Mouse (Mus musculus) right cerebral cortex, postnatal 36 days (tissue): ENCODE measurements at regions not wholly inside any gene's neighbourhood (a gene's known extent, or its start where the extent isn't known, plus 50 kb on each side); places are given as distances from the start of the nearest gene placed in this dataset.
"Not testable (repeated sequence)": the region's sequence is repeated elsewhere in the genome, so short reads cannot be mapped to it uniquely, and the experiment has no call there.

Experiments
- DNase-seq, 2 experiments: peaks; one replicate each; pipeline ENCODE4 v3.0.0; 2022; ENCODE audit warnings: low spot score in 2 of 2, mixed read lengths in 1 of 2

GRCm38 (mm10) chr12:117327086-117327485 lies 189.2 kb upstream of the Rapgef5 start:
- not testable (repeated sequence) for DNase-seq

GRCm38 (mm10) chr12:117330418-117330817 lies 185.9 kb upstream of the Rapgef5 start:
- no peak for DNase-seq

GRCm38 (mm10) chr12:117336856-117337255 lies 179.4 kb upstream of the Rapgef5 start:
- no peak for DNase-seq

GRCm38 (mm10) chr12:117342321-117342720 lies 174.0 kb upstream of the Rapgef5 start:
- DNase-seq: no peak

- no peak for DNase-seq
Observed at GRCm38 (mm10) chr12:117343121-117343520, 173.2 kb upstream of the Rapgef5 start.

DNA sequence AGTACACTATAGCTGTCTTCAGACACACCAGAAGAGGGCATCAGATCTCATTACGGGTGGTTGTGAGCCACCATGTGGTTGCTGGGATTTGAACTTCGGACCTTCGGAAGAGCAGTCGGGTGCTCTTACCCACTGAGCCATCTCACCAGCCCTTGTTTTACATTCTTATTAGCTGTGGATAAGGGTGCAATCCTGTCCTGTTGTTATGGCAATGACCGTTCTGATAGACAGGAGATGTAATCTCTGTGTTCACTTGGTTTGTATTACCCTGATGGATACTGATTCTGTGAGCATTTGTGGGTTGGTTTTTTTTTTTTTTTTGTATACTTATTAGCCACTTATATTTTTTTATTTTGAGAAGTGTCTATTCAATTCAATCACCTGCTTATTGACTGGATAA lies 172.7 kb upstream of the Rapgef5 start:
- not testable (repeated sequence) for DNase-seq

- DNase-seq: peak; percentile 34 to 51
Observed at GRCm38 (mm10) chr12:117344266-117345087, 171.8 kb upstream of the Rapgef5 start.

- DNase-seq: peak; percentile 78 to 88
Observed at GRCm38 (mm10) chr12:117345088-117345977, 170.9 kb upstream of the Rapgef5 start.

- DNase-seq: no peak
Observed at GRCm38 (mm10) chr12:117346091-117346490, 170.2 kb upstream of the Rapgef5 start.

DNA sequence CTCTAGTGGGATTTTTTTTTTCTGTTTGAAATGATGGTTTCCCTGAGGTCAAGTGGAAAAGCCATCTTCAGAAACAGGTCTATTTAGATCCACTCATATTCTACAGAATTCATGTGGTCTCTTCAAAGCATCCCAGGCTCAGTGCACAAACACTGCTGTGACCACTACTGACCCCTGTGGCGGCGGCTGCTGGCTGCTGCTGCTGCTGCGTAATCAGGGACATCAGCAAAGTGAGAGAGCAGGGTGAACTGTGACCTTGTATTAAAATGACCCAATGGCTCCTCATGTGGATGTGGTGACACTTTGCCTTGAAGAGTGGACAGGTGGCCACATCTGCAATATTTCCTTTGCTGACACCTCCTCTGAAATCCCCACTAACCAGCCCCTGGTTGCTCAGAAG lies 169.1 kb upstream of the Rapgef5 start:
- no peak for DNase-seq

DNA sequence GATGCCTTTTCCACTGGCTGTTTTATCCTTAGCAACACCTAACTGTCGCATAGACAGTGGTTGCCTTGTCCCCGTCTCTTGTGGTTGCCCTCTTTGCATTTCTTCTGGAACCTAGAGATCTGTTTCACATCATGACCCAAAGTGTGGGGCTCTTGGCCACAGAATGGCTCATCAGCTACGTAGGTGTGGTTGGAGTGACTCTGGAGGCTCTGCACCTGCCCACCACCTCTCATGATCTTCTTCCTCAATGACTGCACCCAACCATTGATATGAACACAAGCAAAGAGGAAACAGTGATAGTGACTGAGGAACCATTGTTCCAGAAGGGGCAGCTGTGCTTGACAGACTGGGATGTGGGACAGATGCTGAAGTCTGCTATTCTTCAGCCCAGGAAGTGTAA lies 167.8 kb upstream of the Rapgef5 start:
- DNase-seq: no peak

GRCm38 (mm10) chr12:117351900-117352299 lies 164.4 kb upstream of the Rapgef5 start:
- no peak for DNase-seq

GRCm38 (mm10) chr12:117352511-117352910 lies 163.8 kb upstream of the Rapgef5 start:
- no peak for DNase-seq

GRCm38 (mm10) chr12:117352938-117353337 lies 163.3 kb upstream of the Rapgef5 start:
- no peak for DNase-seq

DNA sequence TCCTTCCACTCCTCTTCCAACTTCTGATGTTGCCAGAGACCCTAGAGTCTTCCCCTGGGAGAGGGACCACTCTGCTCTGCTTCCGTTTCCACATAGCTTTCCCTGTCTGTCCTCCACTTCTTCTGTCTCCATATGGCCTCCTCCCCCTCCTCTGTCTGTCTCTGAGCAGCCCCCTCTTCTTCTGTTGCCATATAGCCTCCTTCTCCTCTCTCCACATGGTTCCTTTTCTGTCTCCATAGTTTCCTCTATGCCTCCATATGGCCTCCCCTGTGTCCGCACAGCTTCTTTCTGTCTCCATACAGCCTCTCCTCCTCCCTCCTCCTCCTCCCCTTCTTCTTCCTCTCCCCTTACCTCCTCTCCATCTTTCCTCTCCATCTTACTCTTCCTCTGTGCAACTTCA lies 158.5 kb upstream of the Rapgef5 start:
- no peak for DNase-seq

GRCm38 (mm10) chr12:117358891-117359290 lies 157.4 kb upstream of the Rapgef5 start:
- no peak for DNase-seq

DNA sequence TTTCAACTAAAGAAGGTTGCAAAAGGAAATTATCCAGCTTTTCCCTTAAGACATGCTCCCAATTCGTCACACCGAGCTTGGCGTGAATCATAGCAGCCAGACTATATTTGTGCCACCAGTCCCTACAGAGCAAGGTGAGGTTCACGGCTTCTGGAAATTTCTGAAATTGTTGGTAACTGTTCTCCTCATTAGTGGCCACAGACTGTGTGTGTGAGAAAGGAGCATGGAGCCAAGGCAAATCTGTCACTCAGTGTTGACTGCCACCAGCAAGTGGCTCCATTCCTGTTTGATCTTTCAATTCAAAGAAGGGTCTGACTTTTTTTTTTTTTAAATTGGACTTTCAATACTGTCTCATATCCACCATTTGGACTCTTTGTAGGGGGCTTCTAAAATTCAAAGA lies 156.1 kb upstream of the Rapgef5 start:
- no peak for DNase-seq

GRCm38 (mm10) chr12:117361826-117362225 lies 154.5 kb upstream of the Rapgef5 start:
- DNase-seq: no peak

- not testable (repeated sequence) for DNase-seq
Observed at GRCm38 (mm10) chr12:117363457-117363856, 152.8 kb upstream of the Rapgef5 start.

DNA sequence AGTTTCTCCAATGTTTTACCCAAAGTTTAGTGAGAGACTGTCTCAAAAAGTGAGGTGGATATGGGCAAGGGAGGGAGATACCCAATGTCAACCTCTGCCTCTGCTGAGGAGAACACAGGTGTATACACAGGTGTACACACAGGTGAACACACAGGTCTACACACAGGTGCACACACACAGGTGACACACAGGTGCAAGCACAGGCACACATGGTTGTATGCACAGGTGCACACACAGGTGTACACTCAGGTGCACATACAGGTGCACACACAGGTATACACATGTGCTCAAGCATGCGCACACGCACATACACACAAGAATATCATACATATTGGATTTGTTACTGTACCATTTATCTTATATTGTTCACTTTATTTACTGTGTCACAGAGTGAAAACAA lies 151.1 kb upstream of the Rapgef5 start:
- DNase-seq: no peak

DNA sequence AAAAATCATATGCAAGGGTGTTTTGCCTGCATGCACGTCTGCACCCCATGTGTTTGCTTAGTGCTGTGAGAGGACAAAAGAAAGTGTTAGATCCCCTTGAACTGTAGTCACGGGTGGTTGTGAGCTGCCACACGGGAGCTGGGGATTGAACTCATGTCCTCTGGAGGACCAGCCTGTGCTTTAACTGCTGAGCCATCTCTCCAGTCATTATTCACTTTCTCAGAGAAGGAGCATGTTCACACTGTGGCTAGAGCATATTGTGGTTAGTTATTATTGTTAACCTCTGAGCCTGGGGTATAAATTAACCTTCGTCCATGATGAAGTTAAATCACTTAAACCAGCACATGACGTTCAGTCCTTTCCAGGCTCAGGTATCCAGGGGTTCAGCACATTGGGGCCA lies 150.4 kb upstream of the Rapgef5 start:
- DNase-seq: no peak

GRCm38 (mm10) chr12:117378297-117378887 lies 137.9 kb upstream of the Rapgef5 start:
- DNase-seq: no peak
